ENCODE assay signal across 10 mouse cellular contexts in the genomic region with DNA sequence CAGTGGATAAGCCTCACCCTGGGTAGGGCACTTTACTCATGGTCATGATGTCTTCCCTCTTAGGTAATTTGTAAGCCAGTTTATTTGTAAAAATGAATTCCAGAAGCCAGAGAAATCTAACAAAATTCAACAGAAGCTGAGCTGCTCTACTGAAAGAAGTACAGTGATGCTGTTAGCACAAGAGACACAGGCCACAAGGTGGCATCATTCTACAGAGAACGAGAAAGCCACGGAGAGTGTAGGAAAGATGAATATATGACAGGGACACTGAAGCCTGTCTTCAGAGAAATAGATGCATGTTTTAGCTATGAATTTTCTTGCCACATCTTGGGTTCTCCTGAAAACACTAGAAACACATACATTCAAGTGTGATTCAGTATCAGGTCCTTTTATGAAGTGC. TPM values are rescaled to one million over a fixed set of nuclear protein-coding genes. Genes with fewer than 3 reads are reported as not detected.
DNase-seq lines count a peak whose midpoint lies in the region; ATAC-seq and TF ChIP-seq lines count a peak whose summit lies in the region.
"Had no signal": no experiment of that assay in that cellular context is flagged by ENCODE, and none has a peak within 500 bp of the region (broad histone marks: within the 10 kb centered on the region; RNA-seq: fewer than 3 reads in every experiment).

No protein-coding gene starts in this region.

- H3K79me2 ChIP-seq in MEL (ENCODE audit: control insufficient read depth, insufficient read depth, low read length, poor library complexity): no peaks in the 10 kb centered on the region

- H3K27ac ChIP-seq in hindbrain, embryonic 14.5 days: no peak overlapping the region
- no peak overlapping the region for H3K27ac ChIP-seq in hindbrain, embryonic 12.5 days
- H3K27ac ChIP-seq in MEL (ENCODE audit: control insufficient read depth, low read depth, low read length): no peak overlapping the region
- no peak overlapping the region for H3K27ac ChIP-seq in cerebellum, adult 2 months (ENCODE audit: insufficient read depth, low read length)
- H3K27ac ChIP-seq in left cerebral cortex, adult 2 months: no peak overlapping the region
- H3K27ac ChIP-seq in forebrain, embryonic 10.5 days: no peak overlapping the region

- intact Hi-C loops in left cerebral cortex, adult 2 months (cut with DNase I): loop anchor here (5.0 to 10.0 kb wide), 5 partner anchors 107 to 527 kb away; no protein-coding TSS in a partner anchor

- no peak overlapping the region for H3K9ac ChIP-seq in hindbrain, embryonic 14.5 days
- no peak overlapping the region for H3K9ac ChIP-seq in hindbrain, embryonic 12.5 days
- no peak overlapping the region for H3K9ac ChIP-seq in MEL (ENCODE audit: control insufficient read depth, low read depth, low read length, poor library complexity, severe bottlenecking)

- H3K27me3 ChIP-seq in hindbrain, embryonic 14.5 days (ENCODE audit: control insufficient read depth, insufficient read depth, low read length): no peaks in the 10 kb centered on the region
- no peaks in the 10 kb centered on the region for H3K27me3 ChIP-seq in hindbrain, embryonic 12.5 days
- H3K27me3 ChIP-seq in MEL (ENCODE audit: control insufficient read depth in 1 of 2, insufficient read depth in 2 of 2, low read length in 2 of 2): no peaks in the 10 kb centered on the region
- no peaks in the 10 kb centered on the region for H3K27me3 ChIP-seq in cerebellum, adult 2 months (ENCODE audit: control insufficient read depth, insufficient read depth, low read length)
- H3K27me3 ChIP-seq in forebrain, embryonic 10.5 days (ENCODE audit: poor library complexity, severe bottlenecking): no peaks in the 10 kb centered on the region

- H3K9me3 ChIP-seq in hindbrain, embryonic 14.5 days (ENCODE audit: control insufficient read depth, low read length): no peaks in the 10 kb centered on the region
- H3K9me3 ChIP-seq in hindbrain, embryonic 12.5 days (replicated peaks): 0 out of 2 replicates have a peak, but pooled peaks cover 5% of the 10 kb centered on the region
- no peaks in the 10 kb centered on the region for H3K9me3 ChIP-seq in MEL (replicated peaks; ENCODE audit: insufficient read depth, low read length)
- peaks cover 2% of the 10 kb centered on the region; the same call in 1 of the 2 replicates for H3K9me3 ChIP-seq in forebrain, embryonic 10.5 days

- H3K36me3 ChIP-seq in hindbrain, embryonic 14.5 days (replicated peaks; ENCODE audit: control insufficient read depth, insufficient read depth): no peaks in the 10 kb centered on the region
- H3K36me3 ChIP-seq in hindbrain, embryonic 12.5 days: no peaks in the 10 kb centered on the region
- no peaks in the 10 kb centered on the region for H3K36me3 ChIP-seq in MEL (ENCODE audit: control insufficient read depth in 1 of 2, insufficient read depth in 2 of 2, low read length in 2 of 2)
- H3K36me3 ChIP-seq in forebrain, embryonic 10.5 days (replicated peaks): no peaks in the 10 kb centered on the region

- peak; percentile 52 for DNase-seq in hindbrain, embryonic 14.5 days (ENCODE audit: low spot score)
- DNase-seq in MEL (ENCODE audit: low read depth, low spot score): peak; percentile 6
- peak; percentile 8 to 12 for DNase-seq in cerebellum, adult 2 months
- DNase-seq in left cerebral cortex, adult 2 months (ENCODE audit: extremely low spot score in 1 of 2, low spot score in 2 of 2): peak; percentile 26 to 30
- peak; percentile 53 to 71 for DNase-seq in right cerebral cortex, postnatal 10 days (ENCODE audit: low spot score in 2 of 2)
- DNase-seq in forebrain, embryonic 10.5 days (ENCODE audit: extremely low spot score, low spot score): no peak

- TF ChIP-seq POLR2A in MEL (IDR thresholded peaks at IDR 0.05; ENCODE audit: control insufficient read depth in 1 of 2, insufficient read depth in 1 of 2, low read depth in 1 of 2, low read length in 2 of 2, poor library complexity in 1 of 2): no peak
- no peak for TF ChIP-seq POLR2A in cerebellum, adult 2 months (IDR thresholded peaks at IDR 0.05; ENCODE audit: borderline replicate concordance, insufficient read depth, low read length)

- H3K4me1 ChIP-seq in hindbrain, embryonic 14.5 days (replicated peaks; ENCODE audit: control insufficient read depth, insufficient read depth, low read length): no peaks in the 10 kb centered on the region
- no peaks in the 10 kb centered on the region for H3K4me1 ChIP-seq in hindbrain, embryonic 12.5 days
- no peaks in the 10 kb centered on the region for H3K4me1 ChIP-seq in MEL (ENCODE audit: control insufficient read depth in 1 of 2, insufficient read depth in 2 of 2, low read length in 2 of 2)
- H3K4me1 ChIP-seq in cerebellum, adult 2 months (ENCODE audit: control insufficient read depth, insufficient read depth, low read length): no peaks in the 10 kb centered on the region
- no peaks in the 10 kb centered on the region for H3K4me1 ChIP-seq in forebrain, embryonic 10.5 days

- H3K4me2 ChIP-seq in hindbrain, embryonic 14.5 days (replicated peaks): no peak overlapping the region
- H3K4me2 ChIP-seq in hindbrain, embryonic 12.5 days (replicated peaks): no peak overlapping the region

- no peak overlapping the region for H3K4me3 ChIP-seq in hindbrain, embryonic 14.5 days (replicated peaks; ENCODE audit: low read length)
- no peak overlapping the region for H3K4me3 ChIP-seq in hindbrain, embryonic 12.5 days
- H3K4me3 ChIP-seq in MEL (ENCODE audit: control insufficient read depth in 1 of 2, insufficient read depth in 1 of 2, low read depth in 2 of 2, low read length in 2 of 2): no peak overlapping the region
- no peak overlapping the region for H3K4me3 ChIP-seq in cerebellum, adult 2 months (replicated peaks; ENCODE audit: insufficient read depth, low read depth, low read length)
- H3K4me3 ChIP-seq in left cerebral cortex, adult 2 months: no peak overlapping the region
- no peak overlapping the region for H3K4me3 ChIP-seq in forebrain, embryonic 10.5 days

- peak; percentile 50 for TF ChIP-seq RAD21 in MEL (IDR thresholded peaks at IDR 0.05; ENCODE audit: low read depth, low read length)

- no peak for TF ChIP-seq EP300 in MEL (IDR thresholded peaks at IDR 0.05; ENCODE audit: low read depth in 1 of 2, low read length in 2 of 2)

- ATAC-seq in hindbrain, embryonic 14.5 days (ENCODE audit: low FRiP score): no peak
- no peak for ATAC-seq in hindbrain, embryonic 12.5 days (ENCODE audit: low FRiP score)
- ATAC-seq in granulocyte monocyte progenitor cell, adult 5-6 weeks (replicated peaks; ENCODE audit: poor library complexity, severe bottlenecking): peak; percentile 82

- TF ChIP-seq CTCF in MEL (IDR thresholded peaks at IDR 0.05 in 2 of 3, conservative IDR thresholded peaks at IDR 0.05 in 1 of 3; ENCODE audit: control insufficient read depth in 1 of 3, insufficient read depth in 1 of 3, low read depth in 2 of 3, low read length in 3 of 3, poor library complexity in 1 of 3, severe bottlenecking in 1 of 3): peak in 1 of 3 experiments; percentile 39; a peak in 2 of 6 replicates
- TF ChIP-seq CTCF in cerebellum, adult 2 months (IDR thresholded peaks at IDR 0.05; ENCODE audit: borderline replicate concordance, insufficient read depth, low read depth, low read length): no peak
- TF ChIP-seq CTCF in left cerebral cortex, adult 2 months (IDR thresholded peaks at IDR 0.05): peak; percentile 73

- 41% methylated on average over 2 of the region's 2 CpGs for WGBS in hindbrain, embryonic 14.5 days
- WGBS in hindbrain, embryonic 12.5 days: 53% methylated on average over 2 of the region's 2 CpGs
- WGBS in cerebellum, adult 2 months: 16% methylated on average over 2 of the region's 2 CpGs
- WGBS in forebrain, embryonic 10.5 days: 42% methylated on average over 2 of the region's 2 CpGs

TF ChIP-seq in MEL, 35 proteins besides CTCF, POLR2A, EP300 and RAD21:
- TF ChIP-seq SMC3 (IDR thresholded peaks at IDR 0.05; ENCODE audit: low read depth, low read length) (peak; percentile 51), MYB (IDR thresholded peaks at IDR 0.05; ENCODE audit: low read depth, low read length) (no peak)

RNA-seq across cellular contexts. Expression of gene Gm438, which starts 20.7 kb away (rescaled TPM):
- polyA plus RNA-seq in hindbrain, embryonic 14.5 days (2014; fragmentation: Nextera tagmentation; extraction: Ambion mirVana): not detected in 2 replicates
- not detected in 2 replicates for polyA plus RNA-seq in hindbrain, embryonic 12.5 days (2016; fragmentation: Nextera tagmentation; extraction: Ambion mirVana)
- total RNA-seq in MEL (2012; rRNA removed): not detected in 2 replicates
- polyA plus RNA-seq in MEL (2012; ENCODE audit: insufficient read depth in 1 of 2, insufficient read length in 2 of 2, low read depth in 1 of 2, low replicate concordance in 2 of 2, missing spikeins in 1 of 2): not detected
- polyA plus RNA-seq in cerebellum, adult 2 months (2012; rRNA removed): not detected in 2 replicates
- total RNA-seq in granulocyte monocyte progenitor cell, adult 5-6 weeks (2014; fragmentation: Nextera tagmentation): not detected in 2 replicates
- not detected in 2 replicates for total RNA-seq in granulocyte monocyte progenitor cell, adult 5-6 weeks (2017)
- total RNA-seq in left cerebral cortex, adult 2 months (2021): not detected
- polyA plus RNA-seq in forebrain, embryonic 10.5 days (2016; fragmentation: Nextera tagmentation; extraction: Ambion mirVana): not detected in 2 replicates
- total RNA-seq: adrenal gland, adult 18-20 months had no signal
- polyA plus RNA-seq: intestine, embryonic 14.5 days had no signal

RNA-seq across cellular contexts. Expression of gene Gm13178, which starts 44.5 kb away (rescaled TPM):
- polyA plus RNA-seq in hindbrain, embryonic 14.5 days (2014; fragmentation: Nextera tagmentation; extraction: Ambion mirVana): not detected in 2 replicates
- not detected in 2 replicates for polyA plus RNA-seq in hindbrain, embryonic 12.5 days (2016; fragmentation: Nextera tagmentation; extraction: Ambion mirVana)
- total RNA-seq in MEL (2012; rRNA removed): not detected in 2 replicates
- not detected for polyA plus RNA-seq in MEL (2012; ENCODE audit: insufficient read depth in 1 of 2, insufficient read length in 2 of 2, low read depth in 1 of 2, low replicate concordance in 2 of 2, missing spikeins in 1 of 2)
- polyA plus RNA-seq in cerebellum, adult 2 months (2012; rRNA removed): not detected in 2 replicates
- total RNA-seq in granulocyte monocyte progenitor cell, adult 5-6 weeks (2014; fragmentation: Nextera tagmentation): not detected in 2 replicates
- not detected in 2 replicates for total RNA-seq in granulocyte monocyte progenitor cell, adult 5-6 weeks (2017)
- not detected for total RNA-seq in left cerebral cortex, adult 2 months (2021)
- polyA plus RNA-seq in forebrain, embryonic 10.5 days (2016; fragmentation: Nextera tagmentation; extraction: Ambion mirVana): not detected in 2 replicates
- polyA plus RNA-seq: intestine, embryonic 14.5 days had no signal
